Mouse (Mus musculus): Measurements from ENCODE around the gene Ctse.

Gene Ctse

GRCm38 (mm10) chr1:131652670-131653443 is 14.8 kb downstream of the Ctse start:
- DNase-seq (ENCODE audit: low spot score in 2 of 2) = no peak

- DNase-seq (ENCODE audit: low spot score in 2 of 2) = no peak
Observed at GRCm38 (mm10) chr1:131655601-131656000, 17.5 kb downstream of the Ctse start.

- peak; percentile 86 to 90 for DNase-seq (ENCODE audit: low spot score in 2 of 2)
Observed at GRCm38 (mm10) chr1:131657945-131658354, 19.8 kb downstream of the Ctse start.

- no peak for DNase-seq (ENCODE audit: low spot score in 2 of 2)
Observed at GRCm38 (mm10) chr1:131659512-131660085, 21.5 kb downstream of the Ctse start.

GRCm38 (mm10) chr1:131660266-131660665 is 22.2 kb downstream of the Ctse start:
- DNase-seq (ENCODE audit: low spot score in 2 of 2) = no peak

- no peak for DNase-seq (ENCODE audit: low spot score in 2 of 2)
Observed at GRCm38 (mm10) chr1:131660716-131661472, 22.8 kb downstream of the Ctse start.

- DNase-seq (ENCODE audit: low spot score in 2 of 2) = no peak
Observed at GRCm38 (mm10) chr1:131661749-131662148, 23.6 kb downstream of the Ctse start.

- no peak for DNase-seq (ENCODE audit: low spot score in 2 of 2)
Observed at GRCm38 (mm10) chr1:131663286-131663995, 25.3 kb downstream of the Ctse start.

- DNase-seq (ENCODE audit: low spot score in 2 of 2) = no peak
Observed at GRCm38 (mm10) chr1:131664136-131664535, 26.0 kb downstream of the Ctse start.

GRCm38 (mm10) chr1:131665886-131666285 is 27.8 kb downstream of the Ctse start:
- DNase-seq (ENCODE audit: low spot score in 2 of 2) = peak in 1 of 2 experiments; percentile 15

GRCm38 (mm10) chr1:131671113-131671512 is 33.0 kb downstream of the Ctse start:
- DNase-seq (ENCODE audit: low spot score in 2 of 2) = no peak

- DNase-seq (ENCODE audit: low spot score in 2 of 2) = no peak
Observed at GRCm38 (mm10) chr1:131672361-131672760, 34.3 kb downstream of the Ctse start.

- DNase-seq (ENCODE audit: low spot score in 2 of 2) = no peak
Observed at GRCm38 (mm10) chr1:131679644-131680043, 41.5 kb downstream of the Ctse start.

GRCm38 (mm10) chr1:131687739-131688138 is 49.6 kb downstream of the Ctse start:
- no peak for DNase-seq (ENCODE audit: low spot score in 2 of 2)

GRCm38 (mm10) chr1:131688475-131688874 is 50.4 kb downstream of the Ctse start, which contains the start of gene Rab7b:
Gene Rab7b (plus strand): TSS chr1:131688695.
- DNase-seq (ENCODE audit: low spot score in 2 of 2) = peak; percentile 63 to 82

GRCm38 (mm10) chr1:131689016-131689415 is 50.9 kb downstream of the Ctse start:
- DNase-seq (ENCODE audit: low spot score in 2 of 2) = no peak

- DNase-seq (ENCODE audit: low spot score in 2 of 2) = no peak
Observed at GRCm38 (mm10) chr1:131689899-131690298, 51.8 kb downstream of the Ctse start.

GRCm38 (mm10) chr1:131690435-131690834 is 52.3 kb downstream of the Ctse start:
- peak; percentile 76 to 79 for DNase-seq (ENCODE audit: low spot score in 2 of 2)

- DNase-seq (ENCODE audit: low spot score in 2 of 2) = no peak
Observed at GRCm38 (mm10) chr1:131691356-131691755, 53.2 kb downstream of the Ctse start.

GRCm38 (mm10) chr1:131695308-131695707 is 57.2 kb downstream of the Ctse start:
- DNase-seq (ENCODE audit: low spot score in 2 of 2) = no peak

- DNase-seq (ENCODE audit: low spot score in 2 of 2) = no peak
Observed at GRCm38 (mm10) chr1:131696325-131696724, 58.2 kb downstream of the Ctse start.

- no peak for DNase-seq (ENCODE audit: low spot score in 2 of 2)
Observed at GRCm38 (mm10) chr1:131698770-131699169, 60.7 kb downstream of the Ctse start.
